Mouse (Mus musculus): ENCODE data around the gene Slc39a3. TPM values are rescaled to one million over a fixed set of nuclear protein-coding genes. Genes with fewer than 3 reads are reported as not detected.

Slc39a3 gene
- polyA plus RNA-seq, 1 experiment = 39.6 TPM

GRCm38 (mm10) chr10:80987709-80988441 lies 49.4 kb downstream of the Slc39a3 start:
- H3K27ac ChIP-seq (ENCODE audit: control insufficient read depth, insufficient read depth, low read depth, low read length) = no peak overlapping the region
- peaks cover 8% of the 10 kb centered on the region for H3K4me1 ChIP-seq (ENCODE audit: control insufficient read depth, insufficient read depth, low read length)
- no peaks in the 10 kb centered on the region for H3K36me3 ChIP-seq (ENCODE audit: control insufficient read depth, insufficient read depth, low read length)
- H3K27me3 ChIP-seq (ENCODE audit: control insufficient read depth, insufficient read depth, low read length) = no peaks in the 10 kb centered on the region
- no peak overlapping the region for H3K4me3 ChIP-seq (ENCODE audit: control insufficient read depth, low read depth, low read length)
- TF ChIP-seq POLR2A (IDR thresholded peaks at IDR 0.05; ENCODE audit: control insufficient read depth, low read depth, low read length) (no peak), CTCF (IDR thresholded peaks at IDR 0.05; ENCODE audit: control insufficient read depth, insufficient read depth, insufficient replicate concordance, low read depth, low read length) (peak; percentile 92)

- H3K27me3 ChIP-seq (ENCODE audit: control insufficient read depth, insufficient read depth, low read length) = no peaks in the 10 kb centered on the region
- peaks cover 8% of the 10 kb centered on the region for H3K4me1 ChIP-seq (ENCODE audit: control insufficient read depth, insufficient read depth, low read length)
- no peak for TF ChIP-seq CTCF (IDR thresholded peaks at IDR 0.05; ENCODE audit: control insufficient read depth, insufficient read depth, insufficient replicate concordance, low read depth, low read length)
- no peak overlapping the region for H3K4me3 ChIP-seq (ENCODE audit: control insufficient read depth, low read depth, low read length)
- no peak overlapping the region for H3K27ac ChIP-seq (ENCODE audit: control insufficient read depth, insufficient read depth, low read depth, low read length)
- H3K36me3 ChIP-seq (ENCODE audit: control insufficient read depth, insufficient read depth, low read length) = no peaks in the 10 kb centered on the region
These were observed 50.5 kb downstream of the Slc39a3 start for GRCm38 (mm10) chr10:80986754-80987153.

GRCm38 (mm10) chr10:80985970-80986701 lies 51.1 kb downstream of the Slc39a3 start:
- no peaks in the 10 kb centered on the region for H3K27me3 ChIP-seq (ENCODE audit: control insufficient read depth, insufficient read depth, low read length)
- TF ChIP-seq CTCF (IDR thresholded peaks at IDR 0.05; ENCODE audit: control insufficient read depth, insufficient read depth, insufficient replicate concordance, low read depth, low read length) (no peak), POLR2A (IDR thresholded peaks at IDR 0.05; ENCODE audit: control insufficient read depth, low read depth, low read length) (no peak)
- peak overlapping the region; percentile 15; the same call in 1 of the 2 replicates for H3K4me3 ChIP-seq (ENCODE audit: control insufficient read depth, low read depth, low read length)
- no peak overlapping the region for H3K27ac ChIP-seq (ENCODE audit: control insufficient read depth, insufficient read depth, low read depth, low read length)
- H3K4me1 ChIP-seq (ENCODE audit: control insufficient read depth, insufficient read depth, low read length) = peaks cover 8% of the 10 kb centered on the region
- H3K36me3 ChIP-seq (ENCODE audit: control insufficient read depth, insufficient read depth, low read length) = no peaks in the 10 kb centered on the region

- Histone ChIP-seq H3K36me3 (ENCODE audit: control insufficient read depth, insufficient read depth, low read length) (no peaks in the 10 kb centered on the region), H3K27me3 (ENCODE audit: control insufficient read depth, insufficient read depth, low read length) (no peaks in the 10 kb centered on the region), H3K27ac (ENCODE audit: control insufficient read depth, insufficient read depth, low read depth, low read length) (no peak overlapping the region), H3K4me1 (ENCODE audit: control insufficient read depth, insufficient read depth, low read length) (peaks cover 8% of the 10 kb centered on the region), H3K4me3 (ENCODE audit: control insufficient read depth, low read depth, low read length) (peak overlapping the region; percentile 15; the same call in 1 of the 2 replicates)
- TF ChIP-seq CTCF (IDR thresholded peaks at IDR 0.05; ENCODE audit: control insufficient read depth, insufficient read depth, insufficient replicate concordance, low read depth, low read length) (no peak), POLR2A (IDR thresholded peaks at IDR 0.05; ENCODE audit: control insufficient read depth, low read depth, low read length) (no peak)
These were observed 51.8 kb downstream of the Slc39a3 start for GRCm38 (mm10) chr10:80985241-80985969.

- H3K4me3 ChIP-seq (ENCODE audit: control insufficient read depth, low read depth, low read length) = no peak overlapping the region
- no peaks in the 10 kb centered on the region for H3K36me3 ChIP-seq (ENCODE audit: control insufficient read depth, insufficient read depth, low read length)
- no peaks in the 10 kb centered on the region for H3K27me3 ChIP-seq (ENCODE audit: control insufficient read depth, insufficient read depth, low read length)
- no peak overlapping the region for H3K27ac ChIP-seq (ENCODE audit: control insufficient read depth, insufficient read depth, low read depth, low read length)
- peaks cover 8% of the 10 kb centered on the region for H3K4me1 ChIP-seq (ENCODE audit: control insufficient read depth, insufficient read depth, low read length)
- no peak for TF ChIP-seq CTCF (IDR thresholded peaks at IDR 0.05; ENCODE audit: control insufficient read depth, insufficient read depth, insufficient replicate concordance, low read depth, low read length)
- TF ChIP-seq POLR2A (IDR thresholded peaks at IDR 0.05; ENCODE audit: control insufficient read depth, low read depth, low read length) = no peak
These were observed 53.0 kb downstream of the Slc39a3 start for GRCm38 (mm10) chr10:80984223-80984622.

GRCm38 (mm10) chr10:80982381-80982780 lies 54.8 kb downstream of the Slc39a3 start:
- no peaks in the 10 kb centered on the region for H3K27me3 ChIP-seq (ENCODE audit: control insufficient read depth, insufficient read depth, low read length)
- TF ChIP-seq CTCF (IDR thresholded peaks at IDR 0.05; ENCODE audit: control insufficient read depth, insufficient read depth, insufficient replicate concordance, low read depth, low read length) = no peak
- TF ChIP-seq POLR2A (IDR thresholded peaks at IDR 0.05; ENCODE audit: control insufficient read depth, low read depth, low read length) = no peak
- no peaks in the 10 kb centered on the region for H3K36me3 ChIP-seq (ENCODE audit: control insufficient read depth, insufficient read depth, low read length)
- no peak overlapping the region for H3K4me3 ChIP-seq (ENCODE audit: control insufficient read depth, low read depth, low read length)
- H3K4me1 ChIP-seq (ENCODE audit: control insufficient read depth, insufficient read depth, low read length) = peaks cover 8% of the 10 kb centered on the region
- H3K27ac ChIP-seq (ENCODE audit: control insufficient read depth, insufficient read depth, low read depth, low read length) = no peak overlapping the region

GRCm38 (mm10) chr10:80981564-80982112 lies 55.6 kb downstream of the Slc39a3 start:
- Histone ChIP-seq H3K27me3 (ENCODE audit: control insufficient read depth, insufficient read depth, low read length) (no peaks in the 10 kb centered on the region), H3K4me1 (ENCODE audit: control insufficient read depth, insufficient read depth, low read length) (peaks cover 8% of the 10 kb centered on the region), H3K27ac (ENCODE audit: control insufficient read depth, insufficient read depth, low read depth, low read length) (no peak overlapping the region), H3K36me3 (ENCODE audit: control insufficient read depth, insufficient read depth, low read length) (no peaks in the 10 kb centered on the region), H3K4me3 (ENCODE audit: control insufficient read depth, low read depth, low read length) (no peak overlapping the region)
- no peak for TF ChIP-seq CTCF (IDR thresholded peaks at IDR 0.05; ENCODE audit: control insufficient read depth, insufficient read depth, insufficient replicate concordance, low read depth, low read length)
- TF ChIP-seq POLR2A (IDR thresholded peaks at IDR 0.05; ENCODE audit: control insufficient read depth, low read depth, low read length) = no peak

Other genes starting within 250 kb of the Slc39a3 start
- gene Sf3a2, start 239.2 kb downstream of the Slc39a3 start, polyA plus RNA-seq (2012; rRNA removed) = 65.7 and 67.4 TPM in 2 replicates
- gene Plekhj1, start 238.8 kb downstream of the Slc39a3 start, polyA plus RNA-seq (2012; rRNA removed) = 41.4 and 45.8 TPM in 2 replicates
- 2.5 and 3.2 TPM in 2 replicates for gene Amh, start 232.2 kb downstream of the Slc39a3 start, polyA plus RNA-seq (2012; rRNA removed)
- 1.2 and 1.4 TPM in 2 replicates for gene Jsrp1, start 223.9 kb downstream of the Slc39a3 start, polyA plus RNA-seq (2012; rRNA removed)
- 261 and 275 TPM in 2 replicates for gene Oaz1, start 210.8 kb downstream of the Slc39a3 start, polyA plus RNA-seq (2012; rRNA removed)
- 0.16 and 0.26 TPM in 2 replicates for gene Lingo3, start 193.4 kb downstream of the Slc39a3 start, polyA plus RNA-seq (2012; rRNA removed)
- 60.3 and 67.0 TPM in 2 replicates for gene Lsm7, start 182.2 kb downstream of the Slc39a3 start, polyA plus RNA-seq (2012; rRNA removed)
- gene Sppl2b, start 182.2 kb downstream of the Slc39a3 start, polyA plus RNA-seq (2012; rRNA removed) = 169 and 173 TPM in 2 replicates
- gene Tmprss9, start 165.6 kb downstream of the Slc39a3 start, polyA plus RNA-seq (2012; rRNA removed) = 2.0 and 2.7 TPM in 2 replicates
- gene Timm13, start 136.5 kb downstream of the Slc39a3 start, polyA plus RNA-seq (2012; rRNA removed) = 76.7 and 104 TPM in 2 replicates
- 177 TPM in 2 replicates for gene Lmnb2, start 119.2 kb downstream of the Slc39a3 start, polyA plus RNA-seq (2012; rRNA removed)
- 7.8 and 9.1 TPM in 2 replicates for gene Gadd45b, start 107.4 kb downstream of the Slc39a3 start, polyA plus RNA-seq (2012; rRNA removed)
- gene Gng7, start 22.5 kb downstream of the Slc39a3 start, polyA plus RNA-seq (2012; rRNA removed) = 1.0 and 1.6 TPM in 2 replicates
- 0.95 and 1.4 TPM in 2 replicates for gene Diras1, start 11.8 kb downstream of the Slc39a3 start, polyA plus RNA-seq (2012; rRNA removed)
- 203 and 224 TPM in 2 replicates for gene Sgta, start 22.8 kb upstream of the Slc39a3 start, polyA plus RNA-seq (2012; rRNA removed)
- gene Thop1, start 32.6 kb upstream of the Slc39a3 start, polyA plus RNA-seq (2012; rRNA removed) = 318 and 378 TPM in 2 replicates
- 0.40 and 0.70 TPM in 2 replicates for gene Creb3l3, start 61.4 kb upstream of the Slc39a3 start, polyA plus RNA-seq (2012; rRNA removed)
- gene Map2k2, start 68.5 kb upstream of the Slc39a3 start, polyA plus RNA-seq (2012; rRNA removed) = 147 and 192 TPM in 2 replicates
- gene Zbtb7a, start 97.8 kb upstream of the Slc39a3 start, polyA plus RNA-seq (2012; rRNA removed) = 5.6 and 6.0 TPM in 2 replicates
- gene Pias4, start 130.5 kb upstream of the Slc39a3 start, polyA plus RNA-seq (2012; rRNA removed) = 164 and 184 TPM in 2 replicates
- 1,507 and 1,673 TPM in 2 replicates for gene Eef2, start 139.2 kb upstream of the Slc39a3 start, polyA plus RNA-seq (2012; rRNA removed)
- 52.6 and 61.6 TPM in 2 replicates for gene Dapk3, start 145.6 kb upstream of the Slc39a3 start, polyA plus RNA-seq (2012; rRNA removed)
- 1.4 and 1.8 TPM in 2 replicates for gene 4930442H23Rik, start 146.4 kb upstream of the Slc39a3 start, polyA plus RNA-seq (2012; rRNA removed)
- not detected in 2 replicates for gene Nmrk2, start 164.6 kb upstream of the Slc39a3 start, polyA plus RNA-seq (2012; rRNA removed)
- gene Atcay, start 193.4 kb upstream of the Slc39a3 start, polyA plus RNA-seq (2012; rRNA removed) = 0.25 and 0.26 TPM in 2 replicates
- 11.6 and 12.5 TPM in 2 replicates for gene Zfr2, start 195.7 kb upstream of the Slc39a3 start, polyA plus RNA-seq (2012; rRNA removed)
- 3.0 and 3.5 TPM in 2 replicates for gene Matk, start 215.5 kb upstream of the Slc39a3 start, polyA plus RNA-seq (2012; rRNA removed)
- gene Mrpl54, start 229.5 kb upstream of the Slc39a3 start, polyA plus RNA-seq (2012; rRNA removed) = 181 and 261 TPM in 2 replicates
- gene Apba3, start 229.5 kb upstream of the Slc39a3 start, polyA plus RNA-seq (2012; rRNA removed) = 53.5 and 77.2 TPM in 2 replicates